ENCODE assay signal across 8 mouse cellular contexts in the genomic region with DNA sequence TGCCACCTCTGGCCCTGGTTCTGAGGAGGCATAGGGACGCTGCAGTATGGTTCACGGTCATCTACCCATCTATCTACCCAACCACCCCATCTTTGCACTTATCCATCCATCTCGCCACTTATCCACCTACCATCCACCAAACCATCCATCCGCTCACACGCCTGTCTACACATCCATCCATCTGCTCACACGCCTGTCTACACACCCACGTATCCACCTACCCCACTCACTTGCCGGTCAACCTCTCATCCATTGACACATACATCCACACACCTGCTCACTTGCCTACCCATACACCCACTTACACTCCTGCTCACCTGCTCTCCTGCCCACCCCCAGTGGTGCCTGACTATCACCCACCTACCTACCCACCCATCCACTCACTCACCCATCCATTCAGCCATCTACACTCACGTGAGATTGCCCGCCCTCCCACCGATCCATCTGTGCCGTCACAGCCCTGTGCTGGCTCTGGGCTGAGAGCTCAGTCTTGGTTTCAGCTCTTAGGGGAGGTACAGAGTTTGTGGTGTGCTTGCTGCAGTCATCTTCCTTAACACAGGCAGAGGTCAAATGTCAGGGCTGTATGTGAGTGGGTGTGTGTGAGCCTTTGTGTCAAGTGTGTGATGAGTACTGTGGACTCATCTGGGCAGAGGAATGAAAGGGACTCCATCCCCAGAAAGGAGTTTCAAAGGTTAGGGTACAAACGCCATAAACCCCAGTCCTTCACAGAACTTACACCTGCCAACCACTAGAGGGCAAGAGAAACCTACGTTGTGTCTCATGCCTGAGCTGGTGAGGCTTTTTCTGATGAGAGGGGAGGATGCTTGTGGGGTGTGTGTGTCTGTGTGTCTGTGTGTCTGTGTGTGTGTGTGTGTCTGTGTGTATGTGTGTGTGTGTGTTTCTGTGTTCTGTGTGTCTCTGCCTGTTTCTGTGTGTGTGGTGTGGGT. TPM values are rescaled to one million over a fixed set of nuclear protein-coding genes. Genes with fewer than 3 reads are reported as not detected.
DNase-seq lines count a peak whose midpoint lies in the region; ATAC-seq and TF ChIP-seq lines count a peak whose summit lies in the region.

No protein-coding gene starts in this region.

- no peak overlapping the region for H3K27ac ChIP-seq in kidney, adult 2 months (ENCODE audit: insufficient read depth, low read depth, low read length)
- no peak overlapping the region for H3K27ac ChIP-seq in lung, postnatal 0 days (ENCODE audit: low read length)
- H3K27ac ChIP-seq in small intestine, adult 2 months (ENCODE audit: insufficient read depth, low read depth, low read length) = no peak overlapping the region

- H3K4me2 ChIP-seq in lung, postnatal 0 days (replicated peaks; ENCODE audit: low read depth, low read length) = no peak overlapping the region

- peak; percentile 45 for DNase-seq in kidney, adult 2 months
- no peak for DNase-seq in kidney, adult 18-20 months
- DNase-seq in adipocyte (ENCODE audit: low spot score) = peak; percentile 58
- peak; percentile 36 for DNase-seq in kidney, postnatal 10 days
- DNase-seq in lung, postnatal 0 days (ENCODE audit: low spot score) = peak; percentile 73
- no peak for DNase-seq in spleen, postnatal 4 days (ENCODE audit: low spot score in 2 of 2)

- no peaks in the 10 kb centered on the region for H3K4me1 ChIP-seq in kidney, adult 2 months (ENCODE audit: control insufficient read depth, insufficient read depth, low read length)
- no peaks in the 10 kb centered on the region for H3K4me1 ChIP-seq in lung, postnatal 0 days (ENCODE audit: insufficient read depth, low read depth, low read length)
- H3K4me1 ChIP-seq in small intestine, adult 2 months (ENCODE audit: control insufficient read depth, insufficient read depth, insufficient read length, low read length) = no peaks in the 10 kb centered on the region; the same call in 1 of the 2 replicates

- no peaks in the 10 kb centered on the region for H3K27me3 ChIP-seq in kidney, adult 2 months (replicated peaks; ENCODE audit: control insufficient read depth, insufficient read depth, low read length)
- no peaks in the 10 kb centered on the region for H3K27me3 ChIP-seq in lung, postnatal 0 days (replicated peaks; ENCODE audit: insufficient read depth, low read length)
- no peaks in the 10 kb centered on the region for H3K27me3 ChIP-seq in small intestine, adult 2 months (ENCODE audit: control insufficient read depth, insufficient read depth, low read length)

- TF ChIP-seq EP300 in lung, postnatal 0 days (IDR thresholded peaks at IDR 0.05) = no peak

- no peaks in the 10 kb centered on the region for H3K9me3 ChIP-seq in lung, postnatal 0 days (ENCODE audit: low read length)

- peak; percentile 80 for TF ChIP-seq CTCF in kidney, adult 2 months (conservative IDR thresholded peaks at IDR 0.05; ENCODE audit: insufficient read depth, insufficient read length, low read depth, low read length)
- peak; percentile 89 for TF ChIP-seq CTCF in lung, postnatal 0 days (IDR thresholded peaks at IDR 0.05)
- peak; percentile 43; the same call in 1 of the 2 replicates for TF ChIP-seq CTCF in small intestine, adult 2 months (IDR thresholded peaks at IDR 0.05; ENCODE audit: extremely low read depth, insufficient read length, insufficient replicate concordance, low read depth, low read length)

- H3K9ac ChIP-seq in lung, postnatal 0 days (replicated peaks; ENCODE audit: low read depth) = no peak overlapping the region

- TF ChIP-seq POLR2A in kidney, adult 2 months (IDR thresholded peaks at IDR 0.05; ENCODE audit: low read depth, low read length) = no peak
- TF ChIP-seq POLR2A in small intestine, adult 2 months (IDR thresholded peaks at IDR 0.05; ENCODE audit: low read depth, low read length) = no peak

- no peaks in the 10 kb centered on the region for H3K36me3 ChIP-seq in kidney, adult 2 months (ENCODE audit: control insufficient read depth, insufficient read depth, low read length)
- H3K36me3 ChIP-seq in lung, postnatal 0 days (ENCODE audit: insufficient read depth, low read length) = no peaks in the 10 kb centered on the region
- no peaks in the 10 kb centered on the region for H3K36me3 ChIP-seq in small intestine, adult 2 months (ENCODE audit: control insufficient read depth, insufficient read depth, low read length)

- 59% methylated on average over 14 of the region's 14 CpGs for WGBS in kidney, adult 2 months
- WGBS in lung, postnatal 0 days = 52% methylated on average over 14 of the region's 14 CpGs
- WGBS in small intestine, adult 2 months = 58% methylated on average over 14 of the region's 14 CpGs

- no peak overlapping the region for H3K4me3 ChIP-seq in kidney, adult 2 months (ENCODE audit: insufficient read depth, low read depth, low read length)
- H3K4me3 ChIP-seq in lung, postnatal 0 days (ENCODE audit: low read depth, low read length) = no peak overlapping the region
- H3K4me3 ChIP-seq in small intestine, adult 2 months (ENCODE audit: low read depth, low read length) = no peak overlapping the region

- ATAC-seq in erythroblast, adult 5-6 weeks (replicated peaks; ENCODE audit: low FRiP score, poor library complexity, severe bottlenecking) = peak; percentile 75
- ATAC-seq in lung, postnatal 0 days = peak; percentile 65

RNA-seq across cellular contexts. Expression of a gene that starts 22.6 kb away (rescaled TPM):
- polyA plus RNA-seq in kidney, adult 2 months (2012; rRNA removed) = not detected in 2 replicates
- total RNA-seq in erythroblast, adult 5-6 weeks (2015; ENCODE audit: low replicate concordance) = not detected in 2 replicates
- total RNA-seq in erythroblast, adult 5-6 weeks (2017; ENCODE audit: low replicate concordance) = not detected in 2 replicates
- polyA plus RNA-seq in lung, postnatal 0 days (2015; fragmentation: Nextera tagmentation; extraction: Ambion mirVana) = not detected in 2 replicates
- polyA plus RNA-seq in small intestine, adult 2 months (2012; rRNA removed) = not detected in 2 replicates

RNA-seq across cellular contexts. Expression of a gene that starts 39.1 kb away (rescaled TPM):
- polyA plus RNA-seq in kidney, adult 2 months (2012; rRNA removed) = 294 and 307 TPM in 2 replicates
- 5.4 and 12.5 TPM in 2 replicates for total RNA-seq in erythroblast, adult 5-6 weeks (2015; ENCODE audit: low replicate concordance)
- 9.6 and 11.4 TPM in 2 replicates for total RNA-seq in erythroblast, adult 5-6 weeks (2017; ENCODE audit: low replicate concordance)
- polyA plus RNA-seq in lung, postnatal 0 days (2015; fragmentation: Nextera tagmentation; extraction: Ambion mirVana) = 57.9 and 59.4 TPM in 2 replicates
- 6.5 and 11.0 TPM in 2 replicates for polyA plus RNA-seq in small intestine, adult 2 months (2012; rRNA removed)

RNA-seq across cellular contexts. Expression of a gene that starts 53.6 kb away (rescaled TPM):
- polyA plus RNA-seq in kidney, adult 2 months (2012; rRNA removed) = 40.2 and 48.2 TPM in 2 replicates
- total RNA-seq in erythroblast, adult 5-6 weeks (2015; ENCODE audit: low replicate concordance) = 3.6 and 5.4 TPM in 2 replicates
- total RNA-seq in erythroblast, adult 5-6 weeks (2017; ENCODE audit: low replicate concordance) = 4.5 and 29.4 TPM in 2 replicates
- 15.2 and 15.4 TPM in 2 replicates for polyA plus RNA-seq in lung, postnatal 0 days (2015; fragmentation: Nextera tagmentation; extraction: Ambion mirVana)
- polyA plus RNA-seq in small intestine, adult 2 months (2012; rRNA removed) = 33.6 and 63.5 TPM in 2 replicates

Comparison
In these comparisons a context has a peak if more than half of its experiments do, and no peak if none do; other contexts are left out.
1. DNase-seq: peak in kidney, adult 2 months (single experiment), adipocyte (single experiment), kidney, postnatal 10 days (single experiment) and lung, postnatal 0 days (single experiment); none in kidney, adult 18-20 months (single experiment) and spleen, postnatal 4 days (0 of 2).
2. Peak in every context shown above with its lines, with median percentiles within 50 percentile points of each other: CTCF ChIP-seq.